Comparison of ENCODE assay signal across 10 mouse cellular contexts in genomic region chrX:140491884-140492571, GRCm38 (mm10). TPM values are rescaled to one million over a fixed set of nuclear protein-coding genes. Genes with fewer than 3 reads are reported as not detected.
DNase-seq lines count a peak whose midpoint lies in the region; ATAC-seq and TF ChIP-seq lines count a peak whose summit lies in the region.
"Had no signal": no experiment of that assay in that cellular context is flagged by ENCODE, and none has a peak within 500 bp of the region (broad histone marks: within the 10 kb centered on the region; RNA-seq: fewer than 3 reads in every experiment).

No protein-coding gene starts in this region.

- no peaks in the 10 kb centered on the region for H3K36me3 ChIP-seq in heart, embryonic 12.5 days
- H3K36me3 ChIP-seq: embryonic facial prominence, embryonic 13.5 days; limb, embryonic 13.5 days had no signal

- WGBS in heart, embryonic 12.5 days = 44% methylated on average over 10 of the region's 10 CpGs

- peak; percentile 67 for DNase-seq in heart, adult 8-10 months (ENCODE audit: low spot score)
- DNase-seq in A20 (ENCODE audit: low read depth, low spot score) = peak; percentile 53
- peak; percentile 76 for DNase-seq in NIH3T3 (ENCODE audit: low read depth)
- peak; percentile 14 to 56 for DNase-seq in layer of hippocampus, postnatal 14 days (ENCODE audit: low spot score in 2 of 2)
- peak; percentile 55 for DNase-seq in retina, embryonic 14.5 days (ENCODE audit: low spot score)
- no peak for DNase-seq in frontal cortex, postnatal 25 days (ENCODE audit: low spot score in 2 of 2)

- H3K4me2 ChIP-seq in heart, embryonic 12.5 days = no peak overlapping the region
- H3K4me2 ChIP-seq: embryonic facial prominence, embryonic 13.5 days; limb, embryonic 13.5 days had no signal

- no peak overlapping the region for H3K27ac ChIP-seq in heart, embryonic 12.5 days (ENCODE audit: poor library complexity, severe bottlenecking)
- H3K27ac ChIP-seq in cortical plate, adult 2 months (ENCODE audit: insufficient read depth, low read length) = no peak overlapping the region
- H3K27ac ChIP-seq: embryonic facial prominence, embryonic 13.5 days; limb, embryonic 13.5 days had no signal

- TF ChIP-seq POLR2A in cortical plate, adult 2 months (IDR thresholded peaks at IDR 0.05; ENCODE audit: extremely low read depth, insufficient read depth, low read length) = no peak

- no peaks in the 10 kb centered on the region for H3K27me3 ChIP-seq in heart, embryonic 12.5 days (replicated peaks)

- no peak for ATAC-seq in heart, embryonic 12.5 days (ENCODE audit: insufficient number of reproducible peaks, low FRiP score)

- H3K4me1 ChIP-seq in heart, embryonic 12.5 days (replicated peaks) = peaks cover 13% of the 10 kb centered on the region
- no peaks in the 10 kb centered on the region for H3K4me1 ChIP-seq in cortical plate, adult 2 months (ENCODE audit: control insufficient read depth, insufficient read depth, low read length)
- H3K4me1 ChIP-seq: embryonic facial prominence, embryonic 13.5 days; limb, embryonic 13.5 days had no signal

- H3K4me3 ChIP-seq in heart, embryonic 12.5 days = no peak overlapping the region
- H3K4me3 ChIP-seq in cortical plate, adult 2 months (ENCODE audit: insufficient read depth, low read length) = no peak overlapping the region
- H3K4me3 ChIP-seq: embryonic facial prominence, embryonic 13.5 days; limb, embryonic 13.5 days had no signal

- H3K9me3 ChIP-seq in heart, embryonic 12.5 days (replicated peaks) = no peaks in the 10 kb centered on the region
- H3K9me3 ChIP-seq: embryonic facial prominence, embryonic 13.5 days; limb, embryonic 13.5 days had no signal

- no peak overlapping the region for H3K9ac ChIP-seq in heart, embryonic 12.5 days
- H3K9ac ChIP-seq: embryonic facial prominence, embryonic 13.5 days; limb, embryonic 13.5 days had no signal

- TF ChIP-seq CTCF in cortical plate, adult 2 months (IDR thresholded peaks at IDR 0.05; ENCODE audit: extremely low read depth, insufficient read depth, low read length) = peak; percentile 61; the same call in 1 of the 2 replicates

RNA-seq across cellular contexts. Expression of gene Prps1, which starts 35.6 kb away (rescaled TPM):
- total RNA-seq in heart, adult 8-10 months (2022) = 10 to 100 TPM; 24.4 to 32.6 (median 30.2) TPM
- 61.7 and 68.5 TPM in 2 replicates for polyA plus RNA-seq in heart, embryonic 12.5 days (2016; fragmentation: Nextera tagmentation; extraction: Ambion mirVana)
- polyA plus RNA-seq in cortical plate, adult 2 months (2012; rRNA removed) = 60.8 and 61.5 TPM in 2 replicates
- total RNA-seq in layer of hippocampus, postnatal 14 days (2021) = 10 to 100 TPM; 58.7 to 66.4 TPM

Comparison
In these comparisons a context has a peak if more than half of its experiments do, and no peak if none do; other contexts are left out.
1. DNase-seq: peak in heart, adult 8-10 months (single experiment), A20 (single experiment), NIH3T3 (single experiment), layer of hippocampus, postnatal 14 days (2 of 2) and retina, embryonic 14.5 days (single experiment); none in frontal cortex, postnatal 25 days (0 of 2).